Mouse (Mus musculus) limb, embryonic 12.5 days (tissue): Measurements from ENCODE around the gene 4930404H24Rik. TPM values are rescaled to one million over a fixed set of nuclear protein-coding genes. Genes with fewer than 3 reads are reported as not detected.

Source experiments
- polyA plus RNA-seq: library from polyadenylated mRNA; unstranded; fragments of >200 nt; fragmentation: Nextera tagmentation; extraction: Ambion mirVana; gene quantifications from 2 replicates; pipeline ENCODE4 v1.2.1, GENCODE M21; 2016

4930404H24Rik gene
- polyA plus RNA-seq, 1 experiment from 2014 or later, result not detected

Other genes starting within 250 kb of the 4930404H24Rik start
- 7.0 TPM in 2 replicates for gene Kif3b, start 201.4 kb upstream of the 4930404H24Rik start, polyA plus RNA-seq
- gene Asxl1, start 147.0 kb upstream of the 4930404H24Rik start, polyA plus RNA-seq, result 18.9 and 26.8 TPM in 2 replicates
- 12.5 and 12.6 TPM in 2 replicates for gene Nol4l, start 37.2 kb downstream of the 4930404H24Rik start, polyA plus RNA-seq
- gene Commd7, start 140.0 kb downstream of the 4930404H24Rik start, polyA plus RNA-seq, result 70.3 and 71.3 TPM in 2 replicates
- gene Dnmt3b, start 156.7 kb downstream of the 4930404H24Rik start, polyA plus RNA-seq, result 15.7 and 17.0 TPM in 2 replicates
- gene Dnmt3c, start 203.9 kb downstream of the 4930404H24Rik start, polyA plus RNA-seq, result not detected in 2 replicates
- 234 and 249 TPM in 2 replicates for gene Mapre1, start 248.5 kb downstream of the 4930404H24Rik start, polyA plus RNA-seq